Mouse (Mus musculus): ENCODE measurements around the gene Wdr13. TPM values are rescaled to one million over a fixed set of nuclear protein-coding genes. Genes with fewer than 3 reads are reported as not detected.

Gene Wdr13
- polyA plus RNA-seq, 1 experiment: 131 TPM

GRCm38 (mm10) chrX:8135886-8136285 lies 3.2 kb upstream of the Wdr13 start:
- H3K27me3 ChIP-seq (ENCODE audit: control insufficient read depth, insufficient read depth, low read length): no peaks in the 10 kb centered on the region
- no peak overlapping the region for H3K27ac ChIP-seq (ENCODE audit: insufficient read depth, low read length)
- DNase-seq: no peak
- H3K4me1 ChIP-seq (ENCODE audit: control insufficient read depth, insufficient read depth, low read length): peaks cover 3% of the 10 kb centered on the region; the same call in 1 of the 2 replicates
- H3K4me3 ChIP-seq (replicated peaks; ENCODE audit: insufficient read depth, low read depth, low read length): no peak overlapping the region
- 40% methylated on average over 2 of the region's 2 CpGs for WGBS
- TF ChIP-seq CTCF (IDR thresholded peaks at IDR 0.05; ENCODE audit: borderline replicate concordance, insufficient read depth, low read depth, low read length) (no peak), POLR2A (IDR thresholded peaks at IDR 0.05; ENCODE audit: borderline replicate concordance, insufficient read depth, low read length) (no peak)

DNA sequence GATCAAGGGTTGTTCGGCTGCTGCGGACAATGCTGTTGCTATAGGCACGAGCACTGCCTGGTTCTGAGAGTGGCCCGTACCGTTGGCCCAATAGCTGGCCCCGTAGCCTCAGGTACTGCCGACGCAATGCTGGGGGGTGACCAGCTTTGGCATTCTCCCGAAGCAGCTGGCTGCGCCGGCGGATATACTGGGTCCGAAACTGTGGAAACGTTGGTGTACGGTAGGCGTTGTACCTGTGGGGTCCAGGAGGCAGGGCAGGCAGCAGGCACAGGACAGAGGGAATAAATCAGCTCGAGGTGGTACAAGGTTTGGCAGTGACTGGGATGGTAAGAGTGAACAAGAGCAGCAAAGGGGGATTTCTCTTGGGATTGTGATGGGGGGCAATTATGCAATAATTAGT lies 1.3 kb downstream of the Wdr13 start:
- Histone ChIP-seq H3K4me1 (ENCODE audit: control insufficient read depth, insufficient read depth, low read length) (peaks cover 9% of the 10 kb centered on the region), H3K4me3 (replicated peaks; ENCODE audit: insufficient read depth, low read depth, low read length) (peak overlapping the region; percentile 93), H3K27ac (ENCODE audit: insufficient read depth, low read length) (no peak overlapping the region; the same call in 1 of the 2 replicates), H3K27me3 (ENCODE audit: control insufficient read depth, insufficient read depth, low read length) (no peaks in the 10 kb centered on the region)
- TF ChIP-seq CTCF (IDR thresholded peaks at IDR 0.05; ENCODE audit: borderline replicate concordance, insufficient read depth, low read depth, low read length): no peak
- TF ChIP-seq POLR2A (IDR thresholded peaks at IDR 0.05; ENCODE audit: borderline replicate concordance, insufficient read depth, low read length): no peak
- DNase-seq: no peak
- 95% methylated on average over 17 of the region's 17 CpGs for WGBS

- H3K4me3 ChIP-seq (replicated peaks; ENCODE audit: insufficient read depth, low read depth, low read length): no peak overlapping the region
- no peak for TF ChIP-seq POLR2A (IDR thresholded peaks at IDR 0.05; ENCODE audit: borderline replicate concordance, insufficient read depth, low read length)
- TF ChIP-seq CTCF (IDR thresholded peaks at IDR 0.05; ENCODE audit: borderline replicate concordance, insufficient read depth, low read depth, low read length): no peak
- no peak for DNase-seq
- H3K27ac ChIP-seq (ENCODE audit: insufficient read depth, low read length): peak overlapping the region; percentile 50
- peaks cover 10% of the 10 kb centered on the region for H3K4me1 ChIP-seq (ENCODE audit: control insufficient read depth, insufficient read depth, low read length)
- no peaks in the 10 kb centered on the region for H3K27me3 ChIP-seq (ENCODE audit: control insufficient read depth, insufficient read depth, low read length)
- WGBS: 71% methylated on average over 7 of the region's 7 CpGs
Observed at GRCm38 (mm10) chrX:8125235-8125634, 7.5 kb downstream of the Wdr13 start.

DNA sequence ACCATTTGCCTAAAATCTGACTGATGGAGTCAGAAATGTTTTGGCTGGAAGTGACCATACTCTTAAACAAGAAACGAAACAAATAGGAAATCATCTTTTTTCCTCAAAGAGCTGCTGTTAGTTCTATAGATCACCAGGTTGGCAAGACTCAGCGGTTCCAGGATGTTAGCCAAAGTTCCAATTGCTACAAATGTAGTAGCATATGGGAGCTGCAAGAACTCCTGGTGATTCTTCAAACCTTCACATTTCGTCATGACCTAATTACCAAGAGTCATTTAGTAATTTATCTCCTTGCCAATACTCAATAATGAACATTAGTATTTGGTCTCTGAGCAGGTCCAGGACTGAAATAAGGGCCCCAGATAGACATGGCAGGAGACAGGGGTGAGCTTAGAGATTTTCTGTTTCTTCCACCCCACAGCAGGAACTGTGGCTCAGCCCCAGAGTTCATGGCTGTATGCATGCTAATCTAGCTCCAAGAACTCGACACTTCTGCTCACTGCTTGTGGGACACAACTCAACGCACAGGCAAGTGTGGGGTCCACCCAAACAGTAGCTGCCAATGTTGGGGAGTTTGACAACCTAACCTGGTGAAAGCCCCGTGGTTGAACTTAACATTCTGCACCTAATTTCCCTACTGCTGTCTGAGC lies 8.7 kb downstream of the Wdr13 start:
- H3K27ac ChIP-seq (ENCODE audit: insufficient read depth, low read length): peak overlapping the region; percentile 94
- 23% methylated on average over 6 of the region's 6 CpGs for WGBS
- H3K4me1 ChIP-seq (ENCODE audit: control insufficient read depth, insufficient read depth, low read length): peaks cover 8% of the 10 kb centered on the region
- no peak for TF ChIP-seq CTCF (IDR thresholded peaks at IDR 0.05; ENCODE audit: borderline replicate concordance, insufficient read depth, low read depth, low read length)
- no peak for TF ChIP-seq POLR2A (IDR thresholded peaks at IDR 0.05; ENCODE audit: borderline replicate concordance, insufficient read depth, low read length)
- H3K4me3 ChIP-seq (replicated peaks; ENCODE audit: insufficient read depth, low read depth, low read length): no peak overlapping the region
- peak; percentile 59 to 83 for DNase-seq
- H3K27me3 ChIP-seq (ENCODE audit: control insufficient read depth, insufficient read depth, low read length): no peaks in the 10 kb centered on the region

GRCm38 (mm10) chrX:8117264-8117663 lies 15.4 kb downstream of the Wdr13 start:
- H3K27ac ChIP-seq (ENCODE audit: insufficient read depth, low read length): no peak overlapping the region
- DNase-seq: no peak
- H3K4me3 ChIP-seq (replicated peaks; ENCODE audit: insufficient read depth, low read depth, low read length): no peak overlapping the region
- H3K27me3 ChIP-seq (ENCODE audit: control insufficient read depth, insufficient read depth, low read length): no peaks in the 10 kb centered on the region
- H3K4me1 ChIP-seq (ENCODE audit: control insufficient read depth, insufficient read depth, low read length): no peaks in the 10 kb centered on the region
- TF ChIP-seq POLR2A (IDR thresholded peaks at IDR 0.05; ENCODE audit: borderline replicate concordance, insufficient read depth, low read length) (no peak), CTCF (IDR thresholded peaks at IDR 0.05; ENCODE audit: borderline replicate concordance, insufficient read depth, low read depth, low read length) (no peak)

- Histone ChIP-seq H3K27ac (ENCODE audit: insufficient read depth, low read length) (no peak overlapping the region), H3K4me1 (ENCODE audit: control insufficient read depth, insufficient read depth, low read length) (no peaks in the 10 kb centered on the region), H3K27me3 (ENCODE audit: control insufficient read depth, insufficient read depth, low read length) (no peaks in the 10 kb centered on the region), H3K4me3 (replicated peaks; ENCODE audit: insufficient read depth, low read depth, low read length) (no peak overlapping the region)
- WGBS: 56% methylated on average over 4 of the region's 4 CpGs
- no peak for DNase-seq
- TF ChIP-seq POLR2A (IDR thresholded peaks at IDR 0.05; ENCODE audit: borderline replicate concordance, insufficient read depth, low read length) (no peak), CTCF (IDR thresholded peaks at IDR 0.05; ENCODE audit: borderline replicate concordance, insufficient read depth, low read depth, low read length) (no peak)
Observed at GRCm38 (mm10) chrX:8115275-8115674, 17.4 kb downstream of the Wdr13 start.

DNA sequence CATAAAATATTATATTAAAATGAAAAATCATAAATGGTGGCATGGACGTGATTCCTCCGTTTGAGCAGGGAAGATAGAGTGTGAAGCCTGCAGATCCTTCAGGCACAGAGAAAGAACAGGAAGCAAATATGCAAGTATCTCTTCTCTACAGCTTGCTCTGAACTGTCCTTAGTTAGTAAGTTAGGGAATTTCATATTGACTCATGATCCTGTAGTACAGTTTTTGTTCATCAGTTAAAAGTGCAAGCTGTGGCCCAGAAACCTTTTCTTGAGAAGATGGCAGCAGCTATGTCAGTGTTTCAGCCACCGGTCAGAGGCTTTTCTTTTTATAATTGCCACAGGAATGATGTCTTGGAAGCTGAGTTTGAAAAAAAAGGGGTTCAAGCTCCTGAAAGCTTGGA lies 27.7 kb downstream of the Wdr13 start:
- H3K4me1 ChIP-seq (ENCODE audit: control insufficient read depth, insufficient read depth, low read length): no peaks in the 10 kb centered on the region
- 92% methylated on average over 3 of the region's 3 CpGs for WGBS
- no peak for TF ChIP-seq POLR2A (IDR thresholded peaks at IDR 0.05; ENCODE audit: borderline replicate concordance, insufficient read depth, low read length)
- no peak for TF ChIP-seq CTCF (IDR thresholded peaks at IDR 0.05; ENCODE audit: borderline replicate concordance, insufficient read depth, low read depth, low read length)
- no peak for DNase-seq
- no peaks in the 10 kb centered on the region for H3K27me3 ChIP-seq (ENCODE audit: control insufficient read depth, insufficient read depth, low read length)
- H3K4me3 ChIP-seq (replicated peaks; ENCODE audit: insufficient read depth, low read depth, low read length): no peak overlapping the region
- H3K27ac ChIP-seq (ENCODE audit: insufficient read depth, low read length): no peak overlapping the region

DNA sequence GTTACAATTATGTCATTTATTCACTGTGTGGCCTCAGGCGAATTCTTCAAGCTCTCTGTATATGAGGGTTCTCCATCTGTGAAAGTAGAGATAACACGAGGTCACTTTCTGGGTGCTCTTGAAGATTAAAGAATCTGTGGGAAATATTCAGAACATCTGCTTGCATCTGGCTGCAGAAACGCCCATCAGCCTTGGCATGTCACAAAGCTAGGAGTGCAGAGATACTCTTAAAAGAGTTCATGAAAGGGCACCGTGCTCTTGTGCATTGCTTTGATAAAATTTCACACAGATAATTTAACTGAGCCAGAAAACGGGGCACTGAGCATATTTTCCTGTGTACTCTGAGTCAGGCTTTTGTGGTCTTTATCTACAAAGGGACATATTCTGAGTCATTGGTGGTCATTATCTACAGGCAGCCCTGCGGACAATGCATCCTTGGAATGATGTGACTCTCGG lies 30.5 kb downstream of the Wdr13 start:
- Histone ChIP-seq H3K27me3 (ENCODE audit: control insufficient read depth, insufficient read depth, low read length) (no peaks in the 10 kb centered on the region), H3K4me1 (ENCODE audit: control insufficient read depth, insufficient read depth, low read length) (no peaks in the 10 kb centered on the region), H3K4me3 (replicated peaks; ENCODE audit: insufficient read depth, low read depth, low read length) (no peak overlapping the region), H3K27ac (ENCODE audit: insufficient read depth, low read length) (no peak overlapping the region)
- no peak for DNase-seq
- WGBS: 66% methylated on average over 7 of the region's 7 CpGs
- TF ChIP-seq POLR2A (IDR thresholded peaks at IDR 0.05; ENCODE audit: borderline replicate concordance, insufficient read depth, low read length) (no peak), CTCF (IDR thresholded peaks at IDR 0.05; ENCODE audit: borderline replicate concordance, insufficient read depth, low read depth, low read length) (no peak)

Data from cerebellum, adult 2 months (tissue).